Mouse (Mus musculus): ENCODE data around the gene Chil6. TPM values are rescaled to one million over a fixed set of nuclear protein-coding genes. Genes with fewer than 3 reads are reported as not detected.

Chil6 gene
- not detected for total RNA-seq (2021)
- long read RNA-seq, experiment 1, result 0 reads
- long read RNA-seq, experiment 2, result 0 reads

GRCm38 (mm10) chr3:106406082-106406481 is at the start of gene Chil6:
TSS of gene Chil6 (minus strand) at chr3:106406182.
- no peak for DNase-seq

GRCm38 (mm10) chr3:106452616-106453015 is 46.6 kb upstream of the Chil6 start:
- DNase-seq, result no peak

- no peak for DNase-seq
Observed at GRCm38 (mm10) chr3:106449567-106449966, 43.6 kb upstream of the Chil6 start.

GRCm38 (mm10) chr3:106448995-106449394 is 43.0 kb upstream of the Chil6 start:
- no peak for DNase-seq

GRCm38 (mm10) chr3:106448571-106448970 is 42.6 kb upstream of the Chil6 start:
- no peak for DNase-seq

Other genes starting within 250 kb of the Chil6 start
- 1 to 10 TPM in 1 of 2 experiments, not detected in 1; 2.6 TPM for gene Chil3, start 238.6 kb downstream of the Chil6 start, total RNA-seq (2021)
- not detected for gene Chil4, start 186.7 kb downstream of the Chil6 start, total RNA-seq (2021)
- gene Dennd2d, start 76.2 kb upstream of the Chil6 start, total RNA-seq (2021), result under 1 TPM; 0.18 to 0.31 TPM
- gene Dram2, start 141.6 kb upstream of the Chil6 start, total RNA-seq (2021), result 10 to 100 TPM; 64.0 to 68.6 TPM
- gene Cept1, start 141.6 kb upstream of the Chil6 start, total RNA-seq (2021), result 10 to 100 TPM; 18.8 to 23.6 TPM